Mouse (Mus musculus) CH12.LX (cell line): ENCODE measurements at regions not wholly inside any gene's neighbourhood (a gene's known extent, or its start where the extent isn't known, plus 50 kb on each side); places are given as distances from the start of the nearest gene placed in this dataset.

Experiments used
- CTCF ChIP-seq, 2 experiments: IDR thresholded peaks in 1 of 2; conservative IDR thresholded peaks in 1 of 2; 2 replicates each; pipeline ENCODE4 v1.5.1; 2011 to 2012; ENCODE audit warnings: low read depth in 2 of 2, low read length in 2 of 2, improper control_type of control experiment in 1 of 2, inconsistent platforms in 1 of 2, mild to moderate bottlenecking in 1 of 2, moderate library complexity in 1 of 2
- ELF1 ChIP-seq: IDR thresholded peaks from 2 replicates; pipeline ENCODE4 v1.6.1; 2014; ENCODE audit warnings: low read depth, mild to moderate bottlenecking, inconsistent platforms, low read length, improper control_type of control experiment
- MAX ChIP-seq: IDR thresholded peaks from 2 replicates; pipeline ENCODE4 v1.6.1; 2011; ENCODE audit warnings: low read length, improper control_type of control experiment
- POLR2A ChIP-seq: IDR thresholded peaks from 2 replicates; pipeline ENCODE4 v1.6.1; 2011; ENCODE audit warnings: low read depth, mild to moderate bottlenecking, improper control_type of control experiment, low read length
- ZNF384 ChIP-seq: IDR thresholded peaks from 2 replicates; pipeline ENCODE4 v1.6.1; 2012; ENCODE audit warnings: low read depth, low read length, improper control_type of control experiment, inconsistent platforms

GRCm38 (mm10) chr1:177378112-177378511 lies 64.0 kb upstream of the Zbtb18 start:
- TF ChIP-seq CTCF (conservative IDR thresholded peaks at IDR 0.05 in 1 of 2, IDR thresholded peaks at IDR 0.05 in 1 of 2; ENCODE audit: low read depth in 2 of 2, low read length in 2 of 2) (no peak), ZNF384 (no peak), MAX (no peak), ELF1 (no peak), POLR2A (no peak)
